Mouse (Mus musculus) bone marrow macrophage, adult 2 months (primary cell): ENCODE measurements around the gene Rab3a.

Source experiments
- CTCF ChIP-seq: IDR thresholded peaks from 2 replicates; pipeline ENCODE4 v1.5.1; 2012; ENCODE audit warnings: low read depth, mild to moderate bottlenecking, low read length, moderate library complexity
- POLR2A ChIP-seq: IDR thresholded peaks from 2 replicates; pipeline ENCODE4 v1.6.1; 2012; ENCODE audit warnings: mild to moderate bottlenecking, low read depth, low read length, borderline replicate concordance

DNA sequence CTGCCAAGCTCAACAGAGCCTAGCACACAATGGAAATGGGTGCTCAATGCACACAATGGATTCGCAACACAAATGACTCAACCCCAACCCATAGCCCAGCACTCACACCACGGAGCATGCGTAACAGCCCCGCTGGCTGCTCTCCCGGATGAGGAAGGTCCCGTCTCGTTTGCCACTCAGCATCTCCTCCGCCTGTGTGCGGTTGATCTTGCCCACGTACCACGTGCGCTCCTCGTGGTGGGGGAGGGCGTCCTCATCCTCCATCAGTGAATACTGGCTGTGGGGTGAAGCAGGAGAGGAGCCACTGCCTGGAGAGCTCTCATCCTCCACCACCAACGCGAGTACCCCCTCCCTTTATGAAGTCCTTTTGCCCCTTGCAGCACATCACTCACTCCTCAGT, 14.5 kb downstream of the Rab3a start:
- TF ChIP-seq POLR2A (no peak), CTCF (no peak)
